Mouse (Mus musculus): ENCODE measurements around the gene Gm21366. TPM values are rescaled to one million over a fixed set of nuclear protein-coding genes. Genes with fewer than 3 reads are reported as not detected.
"Not testable (repeated sequence)": the region's sequence is repeated elsewhere in the genome, so short reads cannot be mapped to it uniquely, and the experiment has no call there.

Gene Gm21366
- total RNA-seq (2021) = not detected

- DNase-seq (ENCODE audit: low spot score); intact Hi-C loops (cut with DNase I): not testable (repeated sequence)
Observed at GRCm38 (mm10) chrY:22861156-22861555, at the start of gene Gm21366. Gene Gm21366 (minus strand): TSS chrY:22861256.

Data from heart, postnatal 25 days (tissue).